Mouse (Mus musculus) cerebellum, adult 8-10 months (tissue): ENCODE data around the gene Parp12.

Experiments used
- DNase-seq: peaks from one replicate; pipeline ENCODE4 v3.0.0; 2022

The Parp12 gene

DNA sequence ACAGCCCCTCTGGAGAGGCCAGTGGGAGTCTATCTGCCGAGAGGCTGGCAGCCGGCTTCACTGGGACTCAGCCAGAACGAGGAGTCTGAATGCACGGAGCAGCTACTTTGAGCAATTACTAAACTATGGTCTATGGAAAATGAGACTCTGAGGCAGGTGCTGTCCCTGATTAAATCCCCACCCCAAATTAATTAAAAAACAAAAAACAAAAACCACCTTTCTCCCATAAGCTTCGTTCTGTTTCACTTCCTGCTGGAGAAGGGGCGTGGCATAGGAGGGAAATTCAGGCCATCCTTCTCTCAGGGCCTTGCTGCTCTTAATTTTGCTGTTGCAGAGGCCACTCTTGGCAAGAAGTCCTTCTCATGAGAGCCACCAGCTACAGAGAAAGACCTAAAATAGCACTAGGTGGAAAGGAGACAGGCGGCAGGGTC is 62.3 kb downstream of the Parp12 start:
- no peak for DNase-seq

GRCm38 (mm10) chr6:39054878-39055508 is 63.2 kb downstream of the Parp12 start:
- DNase-seq: no peak

DNA sequence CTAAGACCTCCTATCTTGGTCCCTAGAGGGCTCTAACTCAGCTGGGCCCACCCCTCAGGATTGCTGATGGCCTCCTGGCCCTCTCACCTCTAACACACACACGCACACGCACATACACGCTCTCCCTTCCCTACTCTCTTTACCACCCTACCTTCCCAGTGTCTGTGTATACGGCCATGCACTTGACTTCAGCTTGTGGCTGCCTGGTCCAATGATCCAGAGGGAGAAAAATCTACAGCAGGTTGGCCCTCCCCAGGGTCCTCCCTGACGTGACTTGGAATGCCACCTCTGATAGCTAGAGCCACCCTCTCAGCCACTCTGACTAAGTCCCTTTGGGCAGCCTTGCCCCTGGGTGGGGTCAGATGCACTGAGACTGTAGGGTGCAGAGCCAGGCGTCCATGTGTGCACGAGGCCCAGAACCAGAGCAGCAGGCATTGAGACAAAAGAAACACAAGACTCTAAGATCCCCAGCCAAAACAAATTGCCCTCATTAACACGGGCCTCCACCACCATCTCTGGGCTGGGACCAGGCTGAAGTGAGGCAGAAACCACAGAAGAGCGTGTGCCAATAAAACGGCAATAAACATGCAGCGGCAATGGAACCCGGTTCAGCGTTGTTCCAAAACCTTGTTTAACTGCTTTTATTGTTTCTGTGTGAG is 63.8 kb downstream of the Parp12 start:
- DNase-seq: no peak

GRCm38 (mm10) chr6:39052636-39053035 is 65.5 kb downstream of the Parp12 start:
- peak; percentile 72 for DNase-seq

- no peak for DNase-seq
Measured at GRCm38 (mm10) chr6:39051799-39052556, 66.2 kb downstream of the Parp12 start.

DNA sequence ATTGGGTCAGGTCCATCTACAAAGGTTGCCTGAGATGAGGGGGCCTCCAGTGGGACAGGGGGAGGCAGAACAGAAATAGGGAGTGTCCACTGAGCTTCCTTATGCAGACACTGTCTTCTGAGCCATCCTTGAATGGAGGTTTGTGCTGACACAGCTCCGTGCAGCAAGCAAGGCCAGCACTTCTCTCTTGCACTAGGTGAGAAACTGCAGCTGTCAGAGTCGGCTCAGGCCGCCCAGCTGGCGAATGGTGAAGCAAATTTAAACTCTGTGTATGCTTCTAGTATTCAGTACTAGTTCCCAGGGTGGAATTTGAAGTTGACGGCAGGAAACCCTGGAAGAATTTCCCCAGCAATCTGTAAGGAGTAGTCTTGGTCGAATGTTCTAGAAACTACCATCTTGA is 67.3 kb downstream of the Parp12 start:
- DNase-seq: no peak

- DNase-seq: peak; percentile 36
Measured at GRCm38 (mm10) chr6:39049141-39049540, 69.0 kb downstream of the Parp12 start.

- DNase-seq: no peak
Measured at GRCm38 (mm10) chr6:39040451-39040850, 77.7 kb downstream of the Parp12 start.
